Mouse (Mus musculus): Measurements from ENCODE around the gene Nudt22.

- TF ChIP-seq POLR2A (IDR thresholded peaks at IDR 0.05; ENCODE audit: low read depth, low read length) = no peak
- TF ChIP-seq CTCF (IDR thresholded peaks at IDR 0.05; ENCODE audit: extremely low read depth, insufficient read depth, insufficient read length, insufficient replicate concordance) = no peak
Observed at GRCm38 (mm10) chr19:7029531-7029930, 33.6 kb upstream of the Nudt22 start.

Data from spleen, adult 2 months (tissue).